Mouse (Mus musculus) neural tube, embryonic 15.5 days (tissue): ENCODE data around the gene Orai3. TPM values are rescaled to one million over a fixed set of nuclear protein-coding genes. Genes with fewer than 3 reads are reported as not detected.
A peak's percentile ranks its signal among the peaks of the same experiment; 100 is the strongest.
"Not testable (repeated sequence)": the region's sequence is repeated elsewhere in the genome, so short reads cannot be mapped to it uniquely, and the experiment has no call there.

Source experiments
- ATAC-seq: fragments of 200-750 bp; cut with Nextera tagmentation; 2 replicates; pipeline ENCODE4 v1.8.0; 2017; ENCODE audit warnings: mild to moderate bottlenecking, moderate TSS enrichment, moderate library complexity; ENCODE audit not compliant: low FRiP score
- H3K27ac ChIP-seq: fragments of 300-500 bp; sonication (generic); replicated peaks from 2 replicates; pipeline ENCODE4 v1.5.1; 2015; ENCODE audit warnings: mild to moderate bottlenecking, inconsistent platforms
- H3K27me3 ChIP-seq: fragments of 300-500 bp; sonication (generic); replicated peaks from 2 replicates; pipeline ENCODE4 v1.6.1; 2015; ENCODE audit warnings: inconsistent platforms
- H3K36me3 ChIP-seq: fragments of 300-500 bp; sonication (generic); 2 replicates; pipeline ENCODE4 v1.6.1; 2015; ENCODE audit warnings: inconsistent platforms
- H3K4me1 ChIP-seq: fragments of 300-500 bp; sonication (generic); 2 replicates; pipeline ENCODE4 v1.6.1; 2015; ENCODE audit warnings: inconsistent platforms
- H3K4me2 ChIP-seq: fragments of 300-500 bp; sonication (generic); 2 replicates; pipeline ENCODE4 v1.6.1; 2015; ENCODE audit warnings: inconsistent platforms, mild to moderate bottlenecking, moderate library complexity
- H3K4me3 ChIP-seq: fragments of 300-500 bp; sonication (generic); replicated peaks from 2 replicates; pipeline ENCODE4 v1.5.1; 2015; ENCODE audit warnings: mild to moderate bottlenecking, inconsistent platforms
- H3K9ac ChIP-seq: fragments of 300-500 bp; sonication (generic); replicated peaks from 2 replicates; pipeline ENCODE4 v1.6.1; 2015; ENCODE audit warnings: mild to moderate bottlenecking, inconsistent platforms
- H3K9me3 ChIP-seq: fragments of 300-500 bp; sonication (generic); replicated peaks from 2 replicates; pipeline ENCODE4 v1.6.1; 2016; ENCODE audit warnings: inconsistent platforms
- WGBS: fragments of 180-500 bp; shearing (Covaris S2); methylation state at CpG from one replicate; pipeline ENCODE4 v1.1.7; 2015; ENCODE audit warnings: mixed read lengths; 5-methylcytosine and 5-hydroxymethylcytosine counted together
- polyA plus RNA-seq: library from polyadenylated mRNA; unstranded; fragments of >200 nt; fragmentation: Nextera tagmentation; extraction: Ambion mirVana; gene quantifications from 2 replicates; pipeline ENCODE4 v1.2.1, GENCODE M21; 2015

Gene Orai3
- polyA plus RNA-seq, 1 experiment from 2014 or later, result 8.6 TPM

DNA sequence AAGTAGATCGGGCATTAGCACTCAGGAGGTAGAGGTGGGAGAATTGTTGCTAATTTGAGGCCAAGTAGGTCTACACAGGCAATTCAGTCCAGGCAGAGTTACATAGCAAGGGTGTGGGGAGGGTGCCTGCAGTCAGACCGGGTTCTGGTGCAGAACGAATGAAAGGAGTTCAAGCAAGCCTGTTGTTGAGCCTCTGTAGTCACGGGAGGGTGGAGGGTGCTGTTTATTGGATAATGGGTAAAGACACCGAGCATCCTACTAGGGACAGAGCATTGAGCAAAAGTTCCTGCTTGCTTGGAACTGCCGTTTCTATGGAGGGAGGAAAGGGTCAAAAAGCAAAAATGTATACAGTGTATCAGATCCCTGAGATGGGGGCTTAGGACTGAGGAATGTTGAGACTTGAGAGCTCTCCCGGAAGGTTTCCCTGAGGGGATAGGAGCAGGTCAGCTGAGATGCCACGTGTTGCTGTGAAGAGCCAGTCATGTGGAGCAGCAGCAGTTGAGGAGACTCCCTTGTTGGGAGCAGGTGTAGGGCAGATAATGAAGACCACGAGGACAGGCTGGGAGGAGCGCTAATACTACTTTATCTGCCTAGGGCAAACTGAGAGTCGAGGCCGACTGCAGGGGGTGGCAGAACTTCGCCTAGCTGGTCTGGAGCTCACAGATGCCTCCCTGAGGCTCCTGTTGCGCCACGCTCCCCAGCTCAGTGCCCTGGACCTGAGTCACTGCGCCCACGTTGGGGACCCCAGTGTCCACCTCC is 2.6 kb upstream of the Orai3 start:
- Histone ChIP-seq H3K4me1 (peaks cover 32% of the 10 kb centered on the region), H3K4me3 (no peak overlapping the region), H3K27me3 (no peaks in the 10 kb centered on the region), H3K9ac (no peak overlapping the region), H3K9me3 (no peaks in the 10 kb centered on the region), H3K36me3 (peaks cover 66% of the 10 kb centered on the region), H3K4me2 (no peak overlapping the region), H3K27ac (no peak overlapping the region)
- 85% methylated on average over 17 of the region's 17 CpGs for WGBS
- ATAC-seq, result no peak

GRCm38 (mm10) chr7:127767671-127768345 is 1.8 kb upstream of the Orai3 start:
- no peak for ATAC-seq
- H3K27me3 ChIP-seq, result no peaks in the 10 kb centered on the region
- no peaks in the 10 kb centered on the region for H3K9me3 ChIP-seq
- H3K27ac ChIP-seq, result peak overlapping the region; percentile 45; the same call in 1 of the 2 replicates
- H3K4me3 ChIP-seq, result no peak overlapping the region
- peaks cover 32% of the 10 kb centered on the region for H3K4me1 ChIP-seq
- H3K9ac ChIP-seq, result no peak overlapping the region
- H3K36me3 ChIP-seq, result peaks cover 58% of the 10 kb centered on the region
- no peak overlapping the region for H3K4me2 ChIP-seq
- 93% methylated on average over 19 of the region's 19 CpGs for WGBS

- 50% methylated on average over 12 of the region's 13 CpGs for WGBS
- Histone ChIP-seq H3K9ac (no peak overlapping the region), H3K27me3 (no peaks in the 10 kb centered on the region), H3K4me3 (no peak overlapping the region; the same call in 1 of the 2 replicates), H3K4me1 (peaks cover 32% of the 10 kb centered on the region), H3K36me3 (peaks cover 54% of the 10 kb centered on the region), H3K27ac (peak overlapping the region; percentile 45), H3K9me3 (no peaks in the 10 kb centered on the region), H3K4me2 (no peak overlapping the region)
- peak; percentile 16 for ATAC-seq
These were observed 1.1 kb upstream of the Orai3 start for GRCm38 (mm10) chr7:127768346-127768996.

DNA sequence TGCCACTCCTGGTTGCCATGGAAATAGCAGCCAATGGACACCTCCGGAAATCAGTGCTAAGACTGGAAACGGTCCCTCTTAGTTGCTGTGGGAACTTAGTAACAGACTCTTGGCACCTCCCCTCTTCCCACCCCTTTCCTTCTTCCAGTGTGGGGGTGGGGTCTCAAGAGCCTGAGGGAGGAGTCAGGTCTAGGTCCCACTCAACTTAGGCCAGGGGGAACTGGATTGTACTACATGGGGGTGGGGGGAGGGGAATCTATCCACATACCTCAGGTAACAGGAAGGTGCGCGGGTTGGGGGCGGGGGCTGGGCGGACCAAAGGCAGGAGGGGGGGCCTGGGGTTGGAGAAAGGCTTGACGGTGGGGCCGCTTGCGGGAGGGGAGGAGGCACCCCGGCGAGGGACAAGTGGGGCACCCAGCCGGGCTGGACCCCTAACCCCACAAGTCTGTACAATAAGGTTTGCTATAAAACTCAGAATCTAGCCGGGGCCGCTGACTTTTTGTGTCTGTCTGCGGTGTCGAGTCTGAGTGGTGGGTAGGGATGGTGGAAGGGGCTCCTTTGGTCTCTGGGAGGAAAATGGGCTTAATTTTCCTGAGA is 520 bp upstream of the Orai3 start:
- peak overlapping the region; percentile 82 for H3K27ac ChIP-seq
- under 1% methylated on average over 16 of the region's 16 CpGs for WGBS
- peaks cover 35% of the 10 kb centered on the region for H3K4me1 ChIP-seq
- peak overlapping the region; percentile 51 for H3K4me3 ChIP-seq
- H3K36me3 ChIP-seq, result peaks cover 48% of the 10 kb centered on the region
- peak overlapping the region; percentile 43; the same call in 1 of the 2 replicates for H3K9ac ChIP-seq
- peak; percentile 87 for ATAC-seq
- H3K27me3 ChIP-seq, result no peaks in the 10 kb centered on the region
- H3K4me2 ChIP-seq, result peak overlapping the region; percentile 77
- no peaks in the 10 kb centered on the region for H3K9me3 ChIP-seq

- H3K4me1 ChIP-seq, result peaks cover 35% of the 10 kb centered on the region
- peaks cover 36% of the 10 kb centered on the region for H3K36me3 ChIP-seq
- peak overlapping the region; percentile 77 for H3K4me2 ChIP-seq
- H3K9ac ChIP-seq, result peak overlapping the region; percentile 60
- H3K27ac ChIP-seq, result peak overlapping the region; percentile 82
- H3K27me3 ChIP-seq, result no peaks in the 10 kb centered on the region
- 5% methylated on average over 27 of the region's 27 CpGs for WGBS
- H3K9me3 ChIP-seq, result no peaks in the 10 kb centered on the region
- peak; percentile 13; the same call in 1 of the 2 replicates for ATAC-seq
- peak overlapping the region; percentile 51 for H3K4me3 ChIP-seq
These were observed 657 bp downstream of the Orai3 start for GRCm38 (mm10) chr7:127770039-127770905.

- Histone ChIP-seq H3K36me3 (peaks cover 26% of the 10 kb centered on the region), H3K4me1 (peaks cover 41% of the 10 kb centered on the region), H3K27me3 (no peaks in the 10 kb centered on the region), H3K4me2 (0 out of 2 replicates have a peak overlapping the region, but pooled peaks have one; percentile 77), H3K9ac (no peak overlapping the region), H3K4me3 (no peak overlapping the region), H3K27ac (no peak overlapping the region), H3K9me3 (no peaks in the 10 kb centered on the region)
- WGBS, result 74% methylated on average over 5 of the region's 5 CpGs
- ATAC-seq, result no peak
These were observed 1.6 kb downstream of the Orai3 start for GRCm38 (mm10) chr7:127771262-127771661.

DNA sequence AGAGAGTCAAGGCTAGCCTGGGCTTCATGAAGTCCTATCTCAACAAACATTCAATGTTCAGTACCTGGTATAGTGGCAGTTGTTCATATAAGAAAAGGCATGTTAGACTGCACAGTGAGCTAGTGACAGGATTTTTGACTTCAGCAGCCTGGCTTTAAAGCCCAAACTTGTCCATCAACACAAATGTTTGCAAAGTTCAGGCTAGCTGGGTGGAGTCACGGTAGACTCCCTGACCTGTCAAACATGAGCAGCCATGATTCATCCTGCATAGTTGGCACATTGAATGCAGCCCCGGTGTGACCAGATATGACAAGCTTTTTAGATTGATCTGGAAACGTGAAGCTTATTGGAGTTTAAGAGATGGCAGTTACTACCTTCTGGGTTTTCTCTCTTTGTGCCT is 2.5 kb downstream of the Orai3 start:
- ATAC-seq, result no peak
- H3K36me3 ChIP-seq, result peaks cover 18% of the 10 kb centered on the region

DNA sequence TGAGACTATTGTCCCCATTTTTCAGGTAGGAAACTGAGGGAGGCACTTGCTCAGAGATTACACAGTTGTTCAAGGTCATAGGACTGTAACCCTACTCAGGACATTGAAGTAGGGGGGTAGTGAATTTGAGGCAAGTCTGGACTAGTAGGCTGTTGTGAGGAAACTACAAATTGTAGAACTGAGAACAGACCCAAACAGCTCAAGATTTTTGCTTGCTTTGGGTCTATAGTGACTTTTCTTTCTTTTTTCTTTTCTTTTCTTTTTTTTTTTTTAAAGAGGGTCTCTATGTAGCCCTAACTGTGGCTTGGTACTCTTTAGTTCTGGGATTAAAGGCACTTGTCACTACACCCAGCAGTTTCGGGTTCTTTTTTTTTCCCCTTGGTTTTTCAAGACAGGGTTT is 2.9 kb downstream of the Orai3 start:
- H3K9me3 ChIP-seq, result no peaks in the 10 kb centered on the region
- 78% methylated on average over 1 of the region's 1 CpGs for WGBS
- H3K4me2 ChIP-seq, result no peak overlapping the region
- peaks cover 41% of the 10 kb centered on the region for H3K4me1 ChIP-seq
- no peak overlapping the region for H3K9ac ChIP-seq
- H3K36me3 ChIP-seq, result peaks cover 13% of the 10 kb centered on the region
- no peaks in the 10 kb centered on the region for H3K27me3 ChIP-seq
- ATAC-seq, result no peak
- no peak overlapping the region for H3K4me3 ChIP-seq
- H3K27ac ChIP-seq, result no peak overlapping the region

More for the DNA sequence above, 2.5 kb downstream of the Orai3 start:
- Histone ChIP-seq H3K4me1 (peaks cover 41% of the 10 kb centered on the region), H3K27me3 (no peaks in the 10 kb centered on the region), H3K27ac (no peak overlapping the region), H3K9me3 (no peaks in the 10 kb centered on the region), H3K4me3 (no peak overlapping the region), H3K4me2 (no peak overlapping the region), H3K9ac (no peak overlapping the region)
- 86% methylated on average over 3 of the region's 3 CpGs for WGBS

- no peak overlapping the region for H3K9ac ChIP-seq
- H3K27ac ChIP-seq, result no peak overlapping the region
- no peaks in the 10 kb centered on the region for H3K9me3 ChIP-seq
These were observed 4.2 kb downstream of the Orai3 start for GRCm38 (mm10) chr7:127773664-127774384.

GRCm38 (mm10) chr7:127775837-127776236 is 6.2 kb downstream of the Orai3 start:
- not testable (repeated sequence) for H3K27me3 ChIP-seq, ATAC-seq, H3K9me3 ChIP-seq
- H3K4me2 ChIP-seq, result peak overlapping the region; percentile 86
- H3K4me1 ChIP-seq, result peaks cover 27% of the 10 kb centered on the region
- WGBS, result 72% methylated on average over 7 of the region's 7 CpGs
- H3K9ac ChIP-seq, result peak overlapping the region; percentile 86; the same call in 1 of the 2 replicates
- peaks cover 19% of the 10 kb centered on the region for H3K36me3 ChIP-seq
- peak overlapping the region; percentile 98 for H3K27ac ChIP-seq
- peak overlapping the region; percentile 88 for H3K4me3 ChIP-seq

More at GRCm38 (mm10) chr7:127773664-127774384, 4.2 kb downstream of the Orai3 start:
- Histone ChIP-seq H3K4me2 (no peak overlapping the region), H3K4me1 (peaks cover 44% of the 10 kb centered on the region), H3K4me3 (no peak overlapping the region), H3K36me3 (peaks cover under 1% of the 10 kb centered on the region; the same call in 1 of the 2 replicates), H3K27me3 (no peaks in the 10 kb centered on the region)
- no peak for ATAC-seq
- 40% methylated on average over 9 of the region's 9 CpGs for WGBS
